Mouse (Mus musculus) induced T-regulatory cell, adult 2 months (primary cell): ENCODE data around the gene Gm13290.
"Not testable (repeated sequence)": the region's sequence is repeated elsewhere in the genome, so short reads cannot be mapped to it uniquely, and the experiment has no call there.

ENCODE experiments used
- DNase-seq: peaks from one replicate; pipeline ENCODE4 v3.0.0-alpha.2; 2012; ENCODE audit warnings: low read depth

The Gm13290 gene

GRCm38 (mm10) chr4:88773534-88773933 lies at the start of gene Gm13290:
Gm13290 (plus strand) TSS chr4:88773834.
- DNase-seq = not testable (repeated sequence)

- DNase-seq = no peak
Measured at GRCm38 (mm10) chr4:88726727-88727126, 46.9 kb upstream of the Gm13290 start.

GRCm38 (mm10) chr4:88727324-88727723 lies 46.3 kb upstream of the Gm13290 start:
- peak; percentile 74 for DNase-seq

GRCm38 (mm10) chr4:88738480-88738879 lies 35.2 kb upstream of the Gm13290 start:
- DNase-seq = peak; percentile 90

- no peak for DNase-seq
Measured at GRCm38 (mm10) chr4:88739036-88739435, 34.6 kb upstream of the Gm13290 start.

DNA sequence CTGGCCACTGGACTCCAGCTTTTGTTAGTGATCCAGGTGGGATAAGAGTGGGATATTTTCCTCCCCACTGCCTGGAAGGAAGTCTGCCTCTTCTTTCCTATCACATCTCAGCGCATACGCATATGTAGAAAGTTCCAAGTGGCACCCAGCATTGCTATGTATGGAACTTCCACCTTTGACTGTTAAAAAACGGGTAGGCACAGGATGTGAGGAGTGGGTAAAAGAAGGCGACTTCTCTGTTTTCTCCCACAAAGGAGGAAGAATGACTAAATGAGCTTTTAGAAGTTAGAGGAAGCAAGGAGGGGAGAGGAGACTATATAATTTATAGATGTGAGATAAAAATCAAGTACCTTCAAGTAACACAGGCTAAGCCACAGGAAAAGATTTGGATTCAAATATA lies 32.2 kb upstream of the Gm13290 start:
- DNase-seq = no peak

GRCm38 (mm10) chr4:88742771-88743371 lies 30.8 kb upstream of the Gm13290 start:
- peak; percentile 58 for DNase-seq

DNA sequence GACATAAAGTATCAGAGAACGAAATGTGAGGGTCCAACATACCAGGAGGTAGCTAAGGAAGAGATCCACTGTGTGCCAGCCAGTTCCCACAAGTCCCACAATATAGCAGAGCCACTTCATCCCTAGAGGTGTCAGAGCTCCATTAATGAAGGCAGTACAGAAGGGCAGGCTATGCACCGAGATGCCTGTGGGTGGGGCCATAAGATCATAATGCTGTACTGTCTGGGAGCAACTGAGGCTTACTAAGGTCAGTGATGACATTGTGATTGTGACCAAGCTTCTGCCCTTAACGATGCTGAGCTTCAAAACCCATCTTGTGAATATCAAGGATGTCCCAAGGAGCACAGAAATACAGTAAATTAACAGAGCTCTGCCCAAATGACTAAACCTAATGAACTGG lies 29.4 kb upstream of the Gm13290 start:
- peak; percentile 29 for DNase-seq

GRCm38 (mm10) chr4:88749926-88750325 lies 23.7 kb upstream of the Gm13290 start:
- DNase-seq = no peak

DNA sequence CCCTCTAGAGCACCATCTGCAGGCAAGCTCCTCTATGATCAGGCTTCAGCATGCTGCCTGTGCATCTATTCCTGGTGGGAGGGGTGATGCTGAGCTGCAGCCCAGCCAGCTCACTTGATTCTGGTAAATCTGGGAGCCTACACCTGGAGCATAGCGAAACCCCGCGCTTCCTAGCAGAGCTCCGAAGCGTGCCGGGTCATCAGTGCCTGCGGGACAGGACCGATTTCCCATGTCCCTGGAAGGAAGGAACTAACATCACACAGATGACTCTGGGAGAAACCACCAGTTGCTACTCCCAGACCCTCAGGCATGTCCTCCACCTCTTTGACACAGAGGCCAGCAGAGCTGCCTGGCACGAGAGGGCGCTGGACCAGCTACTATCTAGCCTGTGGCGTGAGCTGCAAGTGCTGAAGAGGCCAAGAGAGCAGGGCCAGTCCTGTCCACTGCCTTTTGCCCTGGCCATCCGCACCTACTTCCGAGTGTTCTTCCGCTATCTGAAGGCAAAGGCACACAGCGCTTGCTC lies 18.8 kb upstream of the Gm13290 start, which contains the start of gene Gm13271:
Gene Gm13271 (plus strand): TSS at position 51 of the 523 bp plus-strand sequence.
- DNase-seq = not testable (repeated sequence)

GRCm38 (mm10) chr4:88756581-88757513 lies 16.8 kb upstream of the Gm13290 start:
- DNase-seq = peak; percentile 77

GRCm38 (mm10) chr4:88757628-88758031 lies 16.0 kb upstream of the Gm13290 start:
- peak; percentile 91 for DNase-seq

DNA sequence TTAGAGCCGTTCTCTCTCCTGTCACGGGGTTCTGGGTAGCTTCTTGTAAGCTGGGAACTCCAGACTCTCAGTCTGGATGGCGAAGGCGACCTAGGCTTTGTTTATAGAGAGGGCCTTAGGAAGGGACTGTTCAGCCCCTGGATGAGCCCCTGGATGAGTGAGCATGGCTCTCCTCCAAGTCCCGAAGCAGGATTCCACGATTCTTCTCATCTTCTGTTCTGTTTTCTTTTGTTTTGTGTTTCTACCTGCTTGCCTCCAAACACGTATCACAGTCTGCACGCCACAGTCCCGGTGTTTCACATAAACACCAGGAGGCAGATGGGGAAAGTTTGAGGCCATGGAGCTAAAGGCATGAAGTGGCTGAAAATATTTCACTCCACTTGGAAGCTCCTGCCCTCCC lies 14.9 kb upstream of the Gm13290 start:
- DNase-seq = not testable (repeated sequence)

DNA sequence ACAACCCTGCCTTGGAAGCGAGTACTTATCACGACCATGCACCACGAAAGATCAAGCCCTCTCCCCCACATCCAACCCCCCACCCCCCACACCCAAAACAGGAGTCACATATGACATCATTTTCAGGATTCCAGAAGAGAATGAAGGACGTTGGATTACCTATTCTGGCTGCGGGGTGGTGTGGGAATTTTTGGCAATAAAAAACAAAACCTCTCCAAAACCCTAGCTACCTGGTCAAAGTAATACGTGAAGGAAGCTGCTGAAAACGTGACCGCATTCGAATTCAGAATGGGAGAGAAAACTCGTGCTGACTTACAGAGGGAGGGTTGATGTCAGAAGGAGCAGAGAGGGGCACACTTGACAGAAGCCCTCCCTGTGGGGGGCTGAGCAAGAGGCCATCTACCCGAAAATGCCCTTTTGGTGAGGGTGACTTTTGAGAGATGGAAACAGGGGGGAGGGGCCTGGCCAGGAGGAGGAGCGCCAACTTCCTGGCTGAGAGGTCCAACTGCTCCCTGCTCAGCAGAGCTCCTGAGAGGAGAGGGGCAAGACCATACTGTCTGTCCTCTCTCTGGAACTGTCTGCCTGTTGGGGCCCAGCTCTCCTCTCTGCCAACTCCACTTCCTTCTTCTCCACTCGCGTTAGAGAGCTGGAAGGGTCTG lies 13.9 kb upstream of the Gm13290 start, which contains the start of gene Gm13283:
Gene Gm13283 (plus strand): TSS at position 510 of the 659 bp plus-strand sequence.
- DNase-seq = not testable (repeated sequence)

- peak; percentile 76 for DNase-seq
Measured at GRCm38 (mm10) chr4:88760431-88760830, 13.2 kb upstream of the Gm13290 start.

DNA sequence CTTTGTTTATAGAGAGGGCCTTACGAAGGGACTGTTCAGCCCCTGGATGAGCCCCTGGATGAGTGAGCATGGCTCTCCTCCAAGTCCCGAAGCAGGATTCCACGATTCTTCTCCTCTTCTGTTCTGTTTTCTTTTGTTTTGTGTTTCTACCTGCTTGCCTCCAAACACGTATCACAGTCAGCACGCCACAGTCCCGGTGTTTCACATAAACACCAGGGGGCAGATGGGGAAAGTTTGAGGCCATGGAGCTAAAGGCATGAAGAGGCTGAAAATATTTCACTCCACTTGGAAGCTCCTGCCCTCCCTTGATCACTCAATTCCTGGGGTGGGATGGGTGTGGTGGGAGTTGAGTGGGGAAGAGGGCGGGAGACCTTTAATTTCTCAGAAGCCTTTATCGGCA lies 11.9 kb upstream of the Gm13290 start:
- not testable (repeated sequence) for DNase-seq

DNA sequence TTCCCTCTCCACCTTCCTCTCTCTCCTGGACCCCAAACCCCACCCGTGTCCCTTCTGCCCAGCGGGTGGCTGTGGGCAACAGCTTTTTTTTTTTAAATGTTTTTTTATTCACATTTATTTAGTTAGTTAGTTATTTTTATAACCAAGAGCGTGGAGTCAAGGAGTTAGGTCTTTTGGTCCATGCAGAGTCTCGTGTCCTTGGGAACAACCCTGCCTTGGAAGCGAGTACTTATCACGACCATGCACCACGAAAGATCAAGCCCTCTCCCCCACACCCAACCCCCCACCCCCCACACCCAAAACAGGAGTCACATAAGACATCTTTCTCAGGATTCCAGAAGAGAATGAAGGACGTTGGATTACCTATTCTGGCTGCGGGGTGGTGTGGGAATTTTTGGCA lies 11.3 kb upstream of the Gm13290 start:
- not testable (repeated sequence) for DNase-seq

GRCm38 (mm10) chr4:88763384-88764018 lies 10.1 kb upstream of the Gm13290 start:
- DNase-seq = peak; percentile 72

- DNase-seq = not testable (repeated sequence)
Measured at GRCm38 (mm10) chr4:88776622-88777021, 3.0 kb downstream of the Gm13290 start, which contains the start of gene Gm13289. Gm13289 (plus strand) TSS chr4:88776922.

DNA sequence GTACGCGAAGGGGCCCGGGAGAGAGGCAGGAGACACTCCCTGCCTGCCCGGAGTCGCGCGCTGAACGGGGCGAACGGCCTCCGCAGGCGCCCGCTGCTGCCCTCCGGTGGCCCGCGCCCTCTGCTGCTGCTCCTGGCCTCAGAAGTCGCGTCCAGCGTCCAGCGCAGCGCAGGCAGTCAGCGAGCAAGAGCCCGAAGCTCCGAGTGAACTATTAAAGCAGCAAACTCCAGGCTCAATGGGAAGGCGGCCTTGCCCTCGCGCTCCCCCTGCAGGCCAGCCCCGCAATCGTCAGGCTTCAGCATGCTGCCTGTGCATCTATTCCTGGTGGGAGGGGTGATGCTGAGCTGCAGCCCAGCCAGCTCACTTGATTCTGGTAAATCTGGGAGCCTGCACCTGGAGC lies 5.9 kb downstream of the Gm13290 start, which contains the start of gene Gm13272:
Gene Gm13272 (plus strand): TSS at position 301 of the 400 bp plus-strand sequence.
- not testable (repeated sequence) for DNase-seq

DNA sequence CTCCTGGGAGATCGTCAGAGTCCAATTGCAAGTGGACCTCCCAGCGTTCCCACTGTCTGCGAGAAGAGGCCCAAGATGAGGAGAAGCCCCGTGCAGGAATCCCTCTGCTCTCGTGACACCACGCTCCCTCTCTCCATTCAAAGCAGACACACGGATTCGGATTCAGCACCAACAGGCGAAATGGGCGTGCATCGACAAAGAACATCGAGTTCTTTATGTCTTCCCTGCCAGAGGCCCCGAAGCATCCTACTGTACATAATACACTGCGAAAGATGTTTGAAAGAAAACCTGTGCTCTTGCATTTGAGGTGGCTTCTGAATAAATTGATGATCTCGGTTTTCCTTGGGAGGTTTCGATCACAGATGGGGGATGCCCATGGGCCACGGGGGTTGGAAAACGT lies 6.7 kb downstream of the Gm13290 start:
- DNase-seq = not testable (repeated sequence)
